Mouse (Mus musculus) midbrain, postnatal 0 days (tissue): ENCODE measurements around the gene Ubash3a. TPM values are rescaled to one million over a fixed set of nuclear protein-coding genes. Genes with fewer than 3 reads are reported as not detected.
A peak's percentile ranks its signal among the peaks of the same experiment; 100 is the strongest.

Source experiments
- ATAC-seq: fragments of 200-750 bp; cut with Nextera tagmentation; 2 replicates; pipeline ENCODE4 v1.8.0; 2017; ENCODE audit warnings: moderate number of reproducible peaks, mild to moderate bottlenecking, moderate TSS enrichment, moderate library complexity; ENCODE audit not compliant: low FRiP score
- DNase-seq: peaks from one replicate; pipeline ENCODE4 v3.0.0-alpha.2; 2015; ENCODE audit warnings: low spot score
- H3K27ac ChIP-seq: fragments of 300-500 bp; sonication (generic); 2 replicates; pipeline ENCODE4 v1.5.1; 2014; ENCODE audit warnings: low read depth, mild to moderate bottlenecking, low read length, mixed read lengths
- H3K27me3 ChIP-seq: fragments of 300-500 bp; sonication (generic); 2 replicates; pipeline ENCODE4 v1.6.1; 2014; ENCODE audit warnings: low read length, control low read depth, mixed read lengths; ENCODE audit not compliant: insufficient read depth
- H3K36me3 ChIP-seq: fragments of 300-500 bp; sonication (generic); 2 replicates; pipeline ENCODE4 v1.6.1; 2014; ENCODE audit warnings: low read length, control low read depth, mixed read lengths; ENCODE audit not compliant: insufficient read depth
- H3K4me1 ChIP-seq: fragments of 300-500 bp; sonication (generic); 2 replicates; pipeline ENCODE4 v1.6.1; 2014; ENCODE audit warnings: mild to moderate bottlenecking, control low read depth, antibody characterized with exemption, low read length, mixed read lengths; ENCODE audit not compliant: insufficient read depth
- H3K4me2 ChIP-seq: fragments of 300-500 bp; sonication (generic); 2 replicates; pipeline ENCODE4 v1.6.1; 2014; ENCODE audit warnings: low read depth, mild to moderate bottlenecking, low read length, mixed read lengths; ENCODE audit not compliant: poor library complexity, severe bottlenecking
- H3K4me3 ChIP-seq: fragments of 300-500 bp; sonication (generic); 2 replicates; pipeline ENCODE4 v1.5.1; 2014; ENCODE audit warnings: low read depth, mild to moderate bottlenecking, low read length, moderate library complexity
- H3K9ac ChIP-seq: fragments of 300-500 bp; sonication (generic); replicated peaks from 2 replicates; pipeline ENCODE4 v1.6.1; 2014; ENCODE audit warnings: mild to moderate bottlenecking, low read length, moderate library complexity, mixed read lengths; ENCODE audit not compliant: poor library complexity, severe bottlenecking
- H3K9me3 ChIP-seq: fragments of 300-500 bp; sonication (generic); 2 replicates; pipeline ENCODE4 v1.6.1; 2016; ENCODE audit warnings: low read length, control low read depth
- CTCF ChIP-seq: IDR thresholded peaks from 2 replicates; pipeline ENCODE4 v1.5.1; 2016; ENCODE audit warnings: antibody characterized with exemption, mild to moderate bottlenecking
- WGBS: fragments of 180-500 bp; shearing (Covaris S2); extraction: QIAGEN DNeasy Blood & Tissue Kit; methylation state at CpG from one replicate; pipeline ENCODE4 v1.1.7; 2014; 5-methylcytosine and 5-hydroxymethylcytosine counted together
- polyA plus RNA-seq: library from polyadenylated mRNA; unstranded; fragments of >200 nt; fragmentation: Nextera tagmentation; extraction: Ambion mirVana; gene quantifications from 2 replicates; pipeline ENCODE4 v1.2.1, GENCODE M21; 2015
- total RNA-seq: library from RNA; depleted of rRNA; stranded (reverse); fragments of >200 nt; gene quantifications from 2 replicates; pipeline ENCODE4 v1.2.3, GENCODE M21; 2014

Gene Ubash3a
- total and polyA plus RNA-seq, 2 experiments from 2014 or later = not detected

GRCm38 (mm10) chr17:31280269-31280668 lies 72.6 kb downstream of the Ubash3a start:
- DNase-seq (no peak), ATAC-seq (no peak)
- Histone ChIP-seq H3K9ac (no peak overlapping the region), H3K9me3 (no peaks in the 10 kb centered on the region), H3K4me1 (peaks cover 6% of the 10 kb centered on the region; the same call in 1 of the 2 replicates), H3K4me3 (no peak overlapping the region), H3K27ac (no peak overlapping the region), H3K36me3 (no peaks in the 10 kb centered on the region), H3K4me2 (no peak overlapping the region), H3K27me3 (no peaks in the 10 kb centered on the region)
- WGBS = 83% methylated on average over 6 of the region's 6 CpGs
- TF ChIP-seq CTCF = no peak

- Histone ChIP-seq H3K9me3 (no peaks in the 10 kb centered on the region), H3K27ac (no peak overlapping the region), H3K4me3 (no peak overlapping the region), H3K27me3 (no peaks in the 10 kb centered on the region), H3K4me1 (peaks cover 6% of the 10 kb centered on the region; the same call in 1 of the 2 replicates), H3K9ac (no peak overlapping the region), H3K36me3 (no peaks in the 10 kb centered on the region), H3K4me2 (no peak overlapping the region)
- DNase-seq (peak; percentile 46), ATAC-seq (0 out of 2 replicates have a peak, but pooled peaks have one; percentile 31)
- TF ChIP-seq CTCF = peak; percentile 69
- WGBS = 28% methylated on average over 19 of the region's 19 CpGs
Measured at GRCm38 (mm10) chr17:31281830-31282686, 74.4 kb downstream of the Ubash3a start.

- TF ChIP-seq CTCF = no peak
- WGBS = 4% methylated on average over 7 of the region's 7 CpGs
Measured at GRCm38 (mm10) chr17:31282687-31283053, 75.0 kb downstream of the Ubash3a start.

GRCm38 (mm10) chr17:31285867-31286266 lies 78.2 kb downstream of the Ubash3a start:
- no peak for TF ChIP-seq CTCF
- no peak overlapping the region for H3K4me2 ChIP-seq
- DNase-seq = peak; percentile 45
- H3K4me1 ChIP-seq = 0 out of 2 replicates have a peak, but pooled peaks cover 2% of the 10 kb centered on the region
- no peak for ATAC-seq
- no peaks in the 10 kb centered on the region for H3K36me3 ChIP-seq
- H3K27me3 ChIP-seq = no peaks in the 10 kb centered on the region
- H3K9me3 ChIP-seq = no peaks in the 10 kb centered on the region
- H3K27ac ChIP-seq = no peak overlapping the region
- WGBS = 72% methylated on average over 2 of the region's 2 CpGs
- no peak overlapping the region for H3K9ac ChIP-seq
- H3K4me3 ChIP-seq = no peak overlapping the region

More at GRCm38 (mm10) chr17:31282687-31283053, 75.0 kb downstream of the Ubash3a start:
- DNase-seq (no peak), ATAC-seq (no peak)
- Histone ChIP-seq H3K27me3 (no peaks in the 10 kb centered on the region), H3K4me2 (no peak overlapping the region), H3K4me1 (peaks cover 2% of the 10 kb centered on the region; the same call in 1 of the 2 replicates), H3K9ac (no peak overlapping the region), H3K4me3 (no peak overlapping the region), H3K9me3 (no peaks in the 10 kb centered on the region), H3K36me3 (no peaks in the 10 kb centered on the region), H3K27ac (no peak overlapping the region)

- ATAC-seq (no peak), DNase-seq (no peak)
- Histone ChIP-seq H3K4me3 (no peak within 1 kb of the TSS), H3K4me2 (no peak within 1 kb of the TSS), H3K27ac (no peak within 1 kb of the TSS), H3K9ac (no peak within 1 kb of the TSS), H3K4me1 (0 out of 2 replicates have a peak, but pooled peaks cover 2% of the 10 kb centered on the region), H3K36me3 (no peaks in the 10 kb centered on the region), H3K9me3 (no peaks in the 10 kb centered on the region), H3K27me3 (no peaks in the 10 kb centered on the region)
- TF ChIP-seq CTCF = no peak
- WGBS = 100% methylated on average over 1 of the region's 1 CpGs
Measured at GRCm38 (mm10) chr17:31286492-31286891, 78.8 kb downstream of the Ubash3a start, which contains the start of gene Slc37a1. TSS of gene Slc37a1 (plus strand) at chr17:31286792.

GRCm38 (mm10) chr17:31287216-31287615 lies 79.5 kb downstream of the Ubash3a start:
- TF ChIP-seq CTCF = no peak
- H3K27me3 ChIP-seq = no peaks in the 10 kb centered on the region
- no peak overlapping the region for H3K27ac ChIP-seq
- no peak overlapping the region for H3K4me3 ChIP-seq
- DNase-seq (no peak), ATAC-seq (no peak)
- H3K4me2 ChIP-seq = no peak overlapping the region
- no peaks in the 10 kb centered on the region for H3K36me3 ChIP-seq
- no peak overlapping the region for H3K9ac ChIP-seq
- H3K4me1 ChIP-seq = 0 out of 2 replicates have a peak, but pooled peaks cover 2% of the 10 kb centered on the region
- no peaks in the 10 kb centered on the region for H3K9me3 ChIP-seq
- WGBS = 91% methylated on average over 3 of the region's 3 CpGs
